In genomic region chr4:81442078-81442981, GRCm38 (mm10) we compare ENCODE assay signal across 9 mouse cellular contexts. TPM values are rescaled to one million over a fixed set of nuclear protein-coding genes. Genes with fewer than 3 reads are reported as not detected.
DNase-seq lines count a peak whose midpoint lies in the region; ATAC-seq and TF ChIP-seq lines count a peak whose summit lies in the region.
"Had no signal": no experiment of that assay in that cellular context is flagged by ENCODE, and none has a peak within 500 bp of the region (broad histone marks: within the 10 kb centered on the region; RNA-seq: fewer than 3 reads in every experiment).

TSS of gene Mpdz (minus strand) at chr4:81442815.

- H3K9ac ChIP-seq in embryonic facial prominence, embryonic 11.5 days (replicated peaks; ENCODE audit: low read length): peak within 1 kb of the TSS; percentile 97
- H3K9ac ChIP-seq in intestine, embryonic 16.5 days (ENCODE audit: low read depth, low read length): peak within 1 kb of the TSS; percentile 94
- H3K9ac ChIP-seq in midbrain, embryonic 11.5 days (ENCODE audit: low read length): peak within 1 kb of the TSS; percentile 96

- H3K9me3 ChIP-seq in embryonic facial prominence, embryonic 11.5 days (replicated peaks; ENCODE audit: control insufficient read depth, low read length): no peaks in the 10 kb centered on the region
- H3K9me3 ChIP-seq in intestine, embryonic 16.5 days (ENCODE audit: control insufficient read depth, low read length): no peaks in the 10 kb centered on the region
- H3K9me3 ChIP-seq in midbrain, embryonic 11.5 days (ENCODE audit: control insufficient read depth, low read length): no peaks in the 10 kb centered on the region

- peak within 1 kb of the TSS; percentile 86 for H3K4me3 ChIP-seq in embryonic facial prominence, embryonic 11.5 days (ENCODE audit: low read depth, low read length)
- H3K4me3 ChIP-seq in intestine, embryonic 16.5 days (ENCODE audit: low read length): peak within 1 kb of the TSS; percentile 80
- H3K4me3 ChIP-seq in midbrain, embryonic 11.5 days (ENCODE audit: low read depth, low read length): peak within 1 kb of the TSS; percentile 78
- peak within 1 kb of the TSS; percentile 82 for H3K4me3 ChIP-seq in small intestine, adult 2 months (ENCODE audit: low read depth, low read length)

- peak within 1 kb of the TSS; percentile 93 for H3K27ac ChIP-seq in embryonic facial prominence, embryonic 11.5 days (replicated peaks; ENCODE audit: low read depth, low read length)
- H3K27ac ChIP-seq in intestine, embryonic 16.5 days (ENCODE audit: low read length): peak within 1 kb of the TSS; percentile 87
- H3K27ac ChIP-seq in midbrain, embryonic 11.5 days (ENCODE audit: low read depth, low read length): peak within 1 kb of the TSS; percentile 75
- H3K27ac ChIP-seq in small intestine, adult 2 months (ENCODE audit: insufficient read depth, low read depth, low read length): no peak within 1 kb of the TSS
- H3K27ac ChIP-seq: macrophage had no signal

- no peaks in the 10 kb centered on the region for H3K27me3 ChIP-seq in embryonic facial prominence, embryonic 11.5 days (ENCODE audit: control insufficient read depth, insufficient read depth, low read length)
- no peaks in the 10 kb centered on the region for H3K27me3 ChIP-seq in intestine, embryonic 16.5 days (replicated peaks; ENCODE audit: control insufficient read depth, insufficient read depth, low read length)
- no peaks in the 10 kb centered on the region; the same call in 1 of the 2 replicates for H3K27me3 ChIP-seq in midbrain, embryonic 11.5 days (ENCODE audit: control insufficient read depth, insufficient read depth, low read length)
- peaks cover 9% of the 10 kb centered on the region; the same call in 1 of the 2 replicates for H3K27me3 ChIP-seq in small intestine, adult 2 months (ENCODE audit: control insufficient read depth, insufficient read depth, low read length)

- TF ChIP-seq CTCF in small intestine, adult 2 months (IDR thresholded peaks at IDR 0.05; ENCODE audit: extremely low read depth, insufficient read length, insufficient replicate concordance, low read depth, low read length): no peak

- H3K4me1 ChIP-seq in embryonic facial prominence, embryonic 11.5 days (ENCODE audit: control insufficient read depth, insufficient read depth, low read length): no peaks in the 10 kb centered on the region
- peaks cover 3% of the 10 kb centered on the region; the same call in 1 of the 2 replicates for H3K4me1 ChIP-seq in intestine, embryonic 16.5 days (ENCODE audit: control insufficient read depth, insufficient read depth, low read length)
- peaks cover 4% of the 10 kb centered on the region for H3K4me1 ChIP-seq in midbrain, embryonic 11.5 days (ENCODE audit: control insufficient read depth, insufficient read depth, low read length)
- no peaks in the 10 kb centered on the region for H3K4me1 ChIP-seq in small intestine, adult 2 months (ENCODE audit: control insufficient read depth, insufficient read depth, insufficient read length, low read length)

- peak within 1 kb of the TSS; percentile 37 for H3K4me2 ChIP-seq in embryonic facial prominence, embryonic 11.5 days (ENCODE audit: low read depth, low read length)
- H3K4me2 ChIP-seq in intestine, embryonic 16.5 days (ENCODE audit: low read depth, low read length): peak within 1 kb of the TSS; percentile 86
- peak within 1 kb of the TSS; percentile 62 for H3K4me2 ChIP-seq in midbrain, embryonic 11.5 days

- peak; percentile 86 to 90 for DNase-seq in adrenal gland, postnatal 36 days
- DNase-seq in embryonic facial prominence, embryonic 11.5 days (ENCODE audit: low spot score): peak; percentile 84
- DNase-seq in left cerebral cortex, postnatal 36 days (ENCODE audit: low spot score in 2 of 2): peak; percentile 69 to 77
- DNase-seq in midbrain, embryonic 11.5 days (ENCODE audit: low spot score, missing footprints): peak; percentile 97
- no peak for DNase-seq in thymus, postnatal 36 days

- no peak for TF ChIP-seq POLR2A in small intestine, adult 2 months (IDR thresholded peaks at IDR 0.05; ENCODE audit: low read depth, low read length)

- peak; percentile 91 for ATAC-seq in embryonic facial prominence, embryonic 11.5 days (replicated peaks; ENCODE audit: insufficient number of reproducible peaks, low FRiP score, low TSS enrichment, low read depth)
- ATAC-seq in granulocyte monocyte progenitor cell, adult 5-6 weeks (replicated peaks; ENCODE audit: poor library complexity, severe bottlenecking): peak; percentile 74
- peak; percentile 97 for ATAC-seq in intestine, embryonic 16.5 days
- peak; percentile 97 for ATAC-seq in midbrain, embryonic 11.5 days (ENCODE audit: low FRiP score)

- WGBS in embryonic facial prominence, embryonic 11.5 days: under 1% methylated on average over 76 of the region's 97 CpGs
- under 1% methylated on average over 79 of the region's 97 CpGs for WGBS in intestine, embryonic 16.5 days
- under 1% methylated on average over 82 of the region's 97 CpGs for WGBS in midbrain, embryonic 11.5 days
- under 1% methylated on average over 96 of the region's 97 CpGs for WGBS in small intestine, adult 2 months

- no peaks in the 10 kb centered on the region for H3K36me3 ChIP-seq in embryonic facial prominence, embryonic 11.5 days (replicated peaks; ENCODE audit: control insufficient read depth, insufficient read depth, low read depth, low read length)
- H3K36me3 ChIP-seq in intestine, embryonic 16.5 days (ENCODE audit: control insufficient read depth, insufficient read depth, low read length): no peaks in the 10 kb centered on the region
- H3K36me3 ChIP-seq in midbrain, embryonic 11.5 days (ENCODE audit: control insufficient read depth, insufficient read depth, low read length): no peaks in the 10 kb centered on the region
- H3K36me3 ChIP-seq in small intestine, adult 2 months (ENCODE audit: control insufficient read depth, insufficient read depth, low read length): no peaks in the 10 kb centered on the region

- intact Hi-C loops in left cerebral cortex, postnatal 36 days (cut with DNase I): no loop called here

RNA-seq across cellular contexts. Expression of gene Mpdz, which starts in this region (rescaled TPM):
- 100 to 1,000 TPM in 1 of 2 experiments, 10 to 100 TPM in 1; 92.0 to 113 TPM for total RNA-seq in adrenal gland, postnatal 36 days (2021)
- 36.8 and 38.1 TPM in 2 replicates for polyA plus RNA-seq in embryonic facial prominence, embryonic 11.5 days (2014; fragmentation: Nextera tagmentation; extraction: Ambion mirVana)
- total RNA-seq in granulocyte monocyte progenitor cell, adult 5-6 weeks (2014; fragmentation: Nextera tagmentation): not detected in 2 replicates
- total RNA-seq in granulocyte monocyte progenitor cell, adult 5-6 weeks (2017): 0.10 TPM in 1 of 2 replicates, not detected in the other
- polyA plus RNA-seq in intestine, embryonic 16.5 days (2015; fragmentation: Nextera tagmentation; extraction: Ambion mirVana): 13.7 and 13.9 TPM in 2 replicates
- total RNA-seq in left cerebral cortex, postnatal 36 days (2021): 10 to 100 TPM; 47.8 to 61.3 TPM
- 43.6 and 44.6 TPM in 2 replicates for polyA plus RNA-seq in midbrain, embryonic 11.5 days (2014; fragmentation: Nextera tagmentation; extraction: Ambion mirVana)
- 0.99 and 1.2 TPM in 2 replicates for polyA plus RNA-seq in small intestine, adult 2 months (2012; rRNA removed)
- polyA plus RNA-seq: macrophage had no signal

Comparison
In these comparisons a context has a peak if more than half of its experiments do, and no peak if none do; other contexts are left out.
1. RNA of gene Mpdz (total RNA-seq): 92.0 to 113 TPM in adrenal gland, postnatal 36 days and 47.8 to 61.3 TPM in left cerebral cortex, postnatal 36 days; 0.10 TPM in granulocyte monocyte progenitor cell, adult 5-6 weeks; every median in the first group is over 10 times any median in the second.
2. Peak in ATAC-seq in granulocyte monocyte progenitor cell, adult 5-6 weeks; RNA of the gene not detected or under 1 TPM.
3. DNase-seq: peak in adrenal gland, postnatal 36 days (2 of 2), embryonic facial prominence, embryonic 11.5 days (single experiment), left cerebral cortex, postnatal 36 days (2 of 2) and midbrain, embryonic 11.5 days (single experiment); none in thymus, postnatal 36 days (0 of 2).
4. Peak in every context shown above with its lines, with median percentiles within 50 percentile points of each other: ATAC-seq, H3K4me2 ChIP-seq, H3K4me3 ChIP-seq and H3K9ac ChIP-seq.